Mouse (Mus musculus) right cerebral cortex, postnatal 25 days (tissue): ENCODE results near the gene Fam193a.

Experiments
- DNase-seq: peaks from one replicate; pipeline ENCODE4 v3.0.0; 2022

Fam193a gene

GRCm38 (mm10) chr5:34369341-34370021 is at the start of gene Fam193a:
TSS of gene Fam193a (plus strand) at chr5:34369933.
- DNase-seq = peak; percentile 98

GRCm38 (mm10) chr5:34321236-34321635 is 48.5 kb upstream of the Fam193a start:
- DNase-seq = no peak

GRCm38 (mm10) chr5:34325286-34325685 is 44.4 kb upstream of the Fam193a start:
- no peak for DNase-seq

GRCm38 (mm10) chr5:34326249-34326691 is 43.5 kb upstream of the Fam193a start:
- no peak for DNase-seq

- DNase-seq = peak; percentile 21
Observed at GRCm38 (mm10) chr5:34326875-34327576, 42.7 kb upstream of the Fam193a start.

- no peak for DNase-seq
Observed at GRCm38 (mm10) chr5:34330136-34330535, 39.6 kb upstream of the Fam193a start.

- DNase-seq = no peak
Observed at GRCm38 (mm10) chr5:34334081-34334480, 35.7 kb upstream of the Fam193a start.

- no peak for DNase-seq
Observed at GRCm38 (mm10) chr5:34335539-34336096, 34.1 kb upstream of the Fam193a start.

GRCm38 (mm10) chr5:34336097-34336774 is 33.5 kb upstream of the Fam193a start, which contains the start of gene Rnf4:
TSS of gene Rnf4 (plus strand) at chr5:34336289.
- peak; percentile 97 for DNase-seq

GRCm38 (mm10) chr5:34336775-34337450 is 32.8 kb upstream of the Fam193a start:
- DNase-seq = peak; percentile 27

- no peak for DNase-seq
Observed at GRCm38 (mm10) chr5:34340246-34340645, 29.5 kb upstream of the Fam193a start.

GRCm38 (mm10) chr5:34352084-34352631 is 17.6 kb upstream of the Fam193a start:
- DNase-seq = no peak

- no peak for DNase-seq
Observed at GRCm38 (mm10) chr5:34360261-34360660, 9.5 kb upstream of the Fam193a start.

- DNase-seq = no peak
Observed at GRCm38 (mm10) chr5:34363115-34363514, 6.6 kb upstream of the Fam193a start.

GRCm38 (mm10) chr5:34368551-34369290 is 1.0 kb upstream of the Fam193a start:
- no peak for DNase-seq

- peak; percentile 52 for DNase-seq
Observed at GRCm38 (mm10) chr5:34370022-34370823, 490 bp downstream of the Fam193a start.

- DNase-seq = no peak
Observed at GRCm38 (mm10) chr5:34370840-34371239, 1.1 kb downstream of the Fam193a start.

- DNase-seq = no peak
Observed at GRCm38 (mm10) chr5:34372141-34372540, 2.4 kb downstream of the Fam193a start.

- DNase-seq = no peak
Observed at GRCm38 (mm10) chr5:34372541-34372940, 2.8 kb downstream of the Fam193a start.

GRCm38 (mm10) chr5:34378787-34379186 is 9.1 kb downstream of the Fam193a start:
- DNase-seq = no peak

GRCm38 (mm10) chr5:34381700-34382099 is 12.0 kb downstream of the Fam193a start:
- DNase-seq = no peak
